Mouse (Mus musculus) stomach, embryonic 16.5 days (tissue): ENCODE data around the gene Ltc4s. TPM values are rescaled to one million over a fixed set of nuclear protein-coding genes. Genes with fewer than 3 reads are reported as not detected.

ENCODE experiments used
- ATAC-seq: fragments of 200-750 bp; cut with Nextera tagmentation; 2 replicates; pipeline ENCODE4 v1.8.0; 2017; ENCODE audit warnings: moderate number of reproducible peaks, moderate TSS enrichment; ENCODE audit not compliant: insufficient read depth, low FRiP score
- H3K27ac ChIP-seq: fragments of 300-500 bp; sonication (generic); 2 replicates; pipeline ENCODE4 v1.5.1; 2014; ENCODE audit warnings: low read length
- H3K27me3 ChIP-seq: fragments of 300-500 bp; sonication (generic); 2 replicates; pipeline ENCODE4 v1.6.1; 2014; ENCODE audit warnings: low read length, control low read depth, mixed read lengths; ENCODE audit not compliant: control insufficient read depth, insufficient read depth
- H3K36me3 ChIP-seq: fragments of 300-500 bp; sonication (generic); 2 replicates; pipeline ENCODE4 v1.6.1; 2014; ENCODE audit warnings: low read length; ENCODE audit not compliant: control insufficient read depth, insufficient read depth
- H3K4me1 ChIP-seq: fragments of 300-500 bp; sonication (generic); 2 replicates; pipeline ENCODE4 v1.6.1; 2014; ENCODE audit warnings: low read length, control low read depth, mixed read lengths; ENCODE audit not compliant: control insufficient read depth, insufficient read depth
- H3K4me2 ChIP-seq: fragments of 300-500 bp; sonication (generic); 2 replicates; pipeline ENCODE4 v1.6.1; 2014; ENCODE audit warnings: low read depth, low read length, mixed read lengths
- H3K4me3 ChIP-seq: fragments of 300-500 bp; sonication (generic); replicated peaks from 2 replicates; pipeline ENCODE4 v1.5.1; 2014; ENCODE audit warnings: mild to moderate bottlenecking, low read length
- H3K9ac ChIP-seq: fragments of 300-500 bp; sonication (generic); 2 replicates; pipeline ENCODE4 v1.6.1; 2014; ENCODE audit warnings: low read length
- H3K9me3 ChIP-seq: fragments of 300-500 bp; sonication (generic); replicated peaks from 2 replicates; pipeline ENCODE4 v1.6.1; 2016; ENCODE audit warnings: low read length, control low read depth; ENCODE audit not compliant: control insufficient read depth
- WGBS: fragments of 180-500 bp; shearing (Covaris S2); extraction: QIAGEN DNeasy Blood & Tissue Kit; methylation state at CpG from one replicate; pipeline ENCODE4 v1.1.7; 2014; 5-methylcytosine and 5-hydroxymethylcytosine counted together
- polyA plus RNA-seq: library from polyadenylated mRNA; unstranded; fragments of >200 nt; fragmentation: Nextera tagmentation; extraction: Ambion mirVana; gene quantifications from 2 replicates; pipeline ENCODE4 v1.2.1, GENCODE M21; 2015

Gene Ltc4s
- polyA plus RNA-seq, 1 experiment from 2014 or later: 3.5 TPM

GRCm38 (mm10) chr11:50211322-50212059, 26.9 kb downstream of the Ltc4s start:
- ATAC-seq: no peak
- Histone ChIP-seq H3K9ac (peak overlapping the region; percentile 97), H3K27ac (no peak overlapping the region)

GRCm38 (mm10) chr11:50210505-50211151, 27.8 kb downstream of the Ltc4s start, which contains the start of the genes Sqstm1 and Mgat4b:
Sqstm1 (minus strand) TSS chr11:50210827.
Mgat4b (plus strand) TSS chr11:50210890.
- H3K9me3 ChIP-seq: no peaks in the 10 kb centered on the region
- peaks cover 9% of the 10 kb centered on the region; the same call in 1 of the 2 replicates for H3K36me3 ChIP-seq
- peak within 1 kb of the TSS; percentile 97 for H3K9ac ChIP-seq
- peaks cover 19% of the 10 kb centered on the region for H3K4me1 ChIP-seq
- peak within 1 kb of the TSS; percentile 99 for H3K27ac ChIP-seq
- H3K4me3 ChIP-seq: peak within 1 kb of the TSS; percentile 99
- peak; percentile 57 for ATAC-seq
- under 1% methylated on average over 48 of the region's 48 CpGs for WGBS
- H3K4me2 ChIP-seq: peak within 1 kb of the TSS; percentile 79
- no peaks in the 10 kb centered on the region for H3K27me3 ChIP-seq

More at GRCm38 (mm10) chr11:50211322-50212059, 26.9 kb downstream of the Ltc4s start:
- Histone ChIP-seq H3K9me3 (no peaks in the 10 kb centered on the region), H3K27me3 (no peaks in the 10 kb centered on the region), H3K36me3 (peaks cover 1% of the 10 kb centered on the region; the same call in 1 of the 2 replicates), H3K4me2 (peak overlapping the region; percentile 79), H3K4me1 (peaks cover 25% of the 10 kb centered on the region), H3K4me3 (peak overlapping the region; percentile 99)
- 86% methylated on average over 3 of the region's 3 CpGs for WGBS

DNA sequence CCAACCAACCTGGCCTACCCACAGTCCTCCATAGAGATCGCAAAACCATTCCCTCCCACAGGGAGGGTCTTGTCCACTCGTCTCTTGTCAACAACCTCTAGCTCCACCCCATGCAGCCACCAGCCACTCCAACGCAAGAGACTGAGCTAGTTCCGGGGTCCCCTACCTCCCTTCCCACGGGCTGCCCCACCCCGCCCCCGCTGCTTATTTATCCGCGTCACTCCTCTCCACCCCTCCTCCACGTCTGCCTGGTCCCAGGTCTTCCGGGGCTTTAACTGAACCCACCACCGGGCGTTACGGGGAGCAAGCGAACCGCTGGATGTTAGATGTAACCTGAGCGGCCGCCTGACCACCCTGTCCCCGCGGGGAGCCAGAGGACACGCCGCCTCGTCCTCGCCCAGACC, 28.3 kb downstream of the Ltc4s start:
- WGBS: under 1% methylated on average over 24 of the region's 24 CpGs
- ATAC-seq: peak; percentile 96
- peak overlapping the region; percentile 99 for H3K4me3 ChIP-seq
- H3K36me3 ChIP-seq: peaks cover 13% of the 10 kb centered on the region; the same call in 1 of the 2 replicates
- peak overlapping the region; percentile 79 for H3K4me2 ChIP-seq
- H3K4me1 ChIP-seq: peaks cover 16% of the 10 kb centered on the region
- peak overlapping the region; percentile 97 for H3K9ac ChIP-seq
- H3K27me3 ChIP-seq: no peaks in the 10 kb centered on the region
- peak overlapping the region; percentile 99 for H3K27ac ChIP-seq
- no peaks in the 10 kb centered on the region for H3K9me3 ChIP-seq

- Histone ChIP-seq H3K27me3 (no peaks in the 10 kb centered on the region), H3K9me3 (no peaks in the 10 kb centered on the region), H3K36me3 (peaks cover 23% of the 10 kb centered on the region), H3K27ac (no peak overlapping the region), H3K4me3 (no peak overlapping the region), H3K4me2 (no peak overlapping the region; the same call in 1 of the 2 replicates), H3K4me1 (peaks cover 14% of the 10 kb centered on the region), H3K9ac (no peak overlapping the region)
- no peak for ATAC-seq
- WGBS: 92% methylated on average over 5 of the region's 5 CpGs
These were observed 30.4 kb downstream of the Ltc4s start for GRCm38 (mm10) chr11:50208039-50208438.

DNA sequence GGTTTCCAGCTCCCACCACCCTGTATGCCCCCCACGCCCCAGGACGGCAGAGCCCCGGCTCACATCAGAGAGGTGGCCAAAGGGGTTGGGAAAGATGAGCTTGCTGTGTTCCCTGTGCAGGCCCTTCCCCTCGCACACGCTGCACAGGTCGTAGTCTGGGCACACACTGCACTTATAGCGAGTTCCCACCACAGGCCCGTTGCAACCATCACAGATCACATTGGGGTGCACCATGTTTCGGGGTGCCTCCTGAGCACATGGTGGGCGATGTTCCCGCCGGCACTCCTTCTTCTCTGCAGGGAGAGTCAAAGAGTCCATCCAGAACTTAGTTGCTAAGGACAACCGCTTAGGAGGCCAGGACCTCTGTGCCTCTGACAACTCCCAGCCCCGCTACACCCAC, 31.1 kb downstream of the Ltc4s start:
- H3K9me3 ChIP-seq: no peaks in the 10 kb centered on the region
- H3K4me2 ChIP-seq: no peak overlapping the region
- no peak overlapping the region for H3K27ac ChIP-seq
- no peaks in the 10 kb centered on the region for H3K27me3 ChIP-seq
- no peak for ATAC-seq
- WGBS: 97% methylated on average over 14 of the region's 14 CpGs
- H3K4me1 ChIP-seq: peaks cover 8% of the 10 kb centered on the region
- no peak overlapping the region for H3K9ac ChIP-seq
- H3K4me3 ChIP-seq: no peak overlapping the region
- H3K36me3 ChIP-seq: peaks cover 23% of the 10 kb centered on the region

GRCm38 (mm10) chr11:50206037-50206436, 32.4 kb downstream of the Ltc4s start:
- Histone ChIP-seq H3K27me3 (no peaks in the 10 kb centered on the region), H3K9ac (no peak overlapping the region), H3K9me3 (no peaks in the 10 kb centered on the region), H3K4me3 (no peak overlapping the region), H3K27ac (no peak overlapping the region), H3K4me2 (no peak overlapping the region), H3K4me1 (peaks cover 7% of the 10 kb centered on the region), H3K36me3 (peaks cover 33% of the 10 kb centered on the region)
- 73% methylated on average over 2 of the region's 2 CpGs for WGBS
- ATAC-seq: no peak

DNA sequence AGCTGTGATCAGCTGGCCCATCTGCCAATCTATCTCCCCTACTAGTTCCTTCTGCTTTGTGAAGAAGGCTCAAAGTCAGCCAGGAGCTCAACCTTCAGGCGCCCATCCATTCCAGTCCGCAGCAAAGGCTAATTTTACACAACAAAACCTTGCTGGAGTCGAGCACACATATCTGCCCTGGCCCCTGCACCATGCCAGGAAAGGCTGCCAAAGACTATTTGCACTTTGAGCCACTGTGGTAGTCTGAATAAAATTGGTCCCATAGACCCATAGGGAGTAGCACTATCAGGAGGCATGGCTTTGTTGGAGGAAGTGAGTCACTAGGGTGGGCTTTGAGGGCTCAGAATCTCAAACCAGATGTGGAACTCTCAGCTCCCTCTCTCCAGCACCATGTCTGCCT, 33.0 kb downstream of the Ltc4s start:
- H3K27me3 ChIP-seq: no peaks in the 10 kb centered on the region

GRCm38 (mm10) chr11:50203302-50203827, 35.1 kb downstream of the Ltc4s start:
- H3K4me2 ChIP-seq: no peak overlapping the region
- H3K4me1 ChIP-seq: no peaks in the 10 kb centered on the region
- no peaks in the 10 kb centered on the region for H3K9me3 ChIP-seq
- no peak overlapping the region for H3K4me3 ChIP-seq
- no peak overlapping the region for H3K9ac ChIP-seq
- no peak overlapping the region for H3K27ac ChIP-seq
- ATAC-seq: no peak
- H3K27me3 ChIP-seq: no peaks in the 10 kb centered on the region
- H3K36me3 ChIP-seq: peaks cover 48% of the 10 kb centered on the region
- WGBS: 89% methylated on average over 9 of the region's 9 CpGs

More for the DNA sequence above, 33.0 kb downstream of the Ltc4s start:
- no peak overlapping the region for H3K4me3 ChIP-seq
- no peak overlapping the region for H3K4me2 ChIP-seq
- no peak for ATAC-seq
- H3K9ac ChIP-seq: no peak overlapping the region
- 89% methylated on average over 3 of the region's 3 CpGs for WGBS
- H3K9me3 ChIP-seq: no peaks in the 10 kb centered on the region
- H3K4me1 ChIP-seq: peaks cover 5% of the 10 kb centered on the region
- H3K36me3 ChIP-seq: peaks cover 39% of the 10 kb centered on the region
- no peak overlapping the region for H3K27ac ChIP-seq

GRCm38 (mm10) chr11:50201590-50201989, 36.8 kb downstream of the Ltc4s start:
- no peak overlapping the region for H3K4me3 ChIP-seq

More at GRCm38 (mm10) chr11:50201590-50201989, 36.8 kb downstream of the Ltc4s start:
- Histone ChIP-seq H3K36me3 (peaks cover 48% of the 10 kb centered on the region), H3K9ac (no peak overlapping the region), H3K4me1 (no peaks in the 10 kb centered on the region), H3K27ac (no peak overlapping the region), H3K9me3 (no peaks in the 10 kb centered on the region), H3K27me3 (no peaks in the 10 kb centered on the region), H3K4me2 (no peak overlapping the region)
- ATAC-seq: no peak
- 89% methylated on average over 3 of the region's 3 CpGs for WGBS
